Mouse (Mus musculus): ENCODE results near the gene Pla2g7.

- TF ChIP-seq CTCF (IDR thresholded peaks at IDR 0.05; ENCODE audit: low read depth) (no peak), EP300 (IDR thresholded peaks at IDR 0.05; ENCODE audit: low read depth) (no peak)
Measured at GRCm38 (mm10) chr17:43644375-43644774, 76.5 kb downstream of the Pla2g7 start.
